Mouse (Mus musculus) testis, postnatal 14 days (tissue): ENCODE data around the gene Ltn1.

ENCODE experiments used
- DNase-seq: peaks from one replicate; pipeline ENCODE4 v3.0.0; 2021; ENCODE audit warnings: low spot score

Gene Ltn1

GRCm38 (mm10) chr16:87393813-87394548, 38.4 kb downstream of the Ltn1 start:
- peak; percentile 17 for DNase-seq

- DNase-seq, result no peak
These were observed 44.9 kb downstream of the Ltn1 start for GRCm38 (mm10) chr16:87387444-87387977.

- no peak for DNase-seq
These were observed 48.0 kb downstream of the Ltn1 start for GRCm38 (mm10) chr16:87384366-87384765.

GRCm38 (mm10) chr16:87382996-87383395, 49.4 kb downstream of the Ltn1 start:
- DNase-seq, result no peak

DNA sequence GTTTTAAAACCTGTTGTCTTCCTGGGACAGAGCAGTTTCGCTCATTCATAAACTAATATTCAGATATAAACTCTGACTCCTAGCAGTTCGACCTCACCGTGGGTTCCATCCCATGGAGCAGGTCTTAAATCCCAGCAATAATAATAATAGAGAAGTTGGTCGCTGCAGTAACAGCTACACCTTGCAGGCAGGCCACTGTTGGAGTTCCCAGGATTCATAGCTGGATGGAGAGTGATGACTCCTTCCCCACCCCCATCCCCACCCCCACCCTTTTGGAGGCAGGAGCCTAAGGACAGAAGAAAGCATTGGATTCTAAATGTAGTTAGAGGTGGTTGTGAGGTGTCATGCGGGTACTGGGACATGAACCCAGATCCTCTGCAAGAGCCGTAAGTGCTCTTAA, 66.0 kb downstream of the Ltn1 start:
- DNase-seq, result no peak

DNA sequence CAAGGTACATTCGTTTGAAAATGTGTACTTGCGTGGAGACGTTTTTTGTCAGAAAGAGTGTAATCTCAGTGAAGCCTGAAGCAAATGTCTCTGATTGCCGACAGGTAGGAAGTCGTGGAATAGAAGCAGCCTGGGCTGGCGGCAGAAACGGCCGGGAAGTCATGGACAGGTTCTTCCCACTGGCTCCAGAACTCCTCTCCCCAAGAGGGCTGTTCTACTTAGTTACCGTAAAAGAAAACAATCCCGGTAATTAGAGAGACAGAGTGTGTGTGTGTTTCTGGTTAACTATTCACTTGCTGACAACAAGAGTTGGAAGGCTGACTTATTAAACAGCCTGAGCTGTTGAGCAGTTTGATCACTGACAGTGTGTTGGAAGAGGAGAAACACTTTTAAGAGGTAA, 66.4 kb downstream of the Ltn1 start:
- no peak for DNase-seq

DNA sequence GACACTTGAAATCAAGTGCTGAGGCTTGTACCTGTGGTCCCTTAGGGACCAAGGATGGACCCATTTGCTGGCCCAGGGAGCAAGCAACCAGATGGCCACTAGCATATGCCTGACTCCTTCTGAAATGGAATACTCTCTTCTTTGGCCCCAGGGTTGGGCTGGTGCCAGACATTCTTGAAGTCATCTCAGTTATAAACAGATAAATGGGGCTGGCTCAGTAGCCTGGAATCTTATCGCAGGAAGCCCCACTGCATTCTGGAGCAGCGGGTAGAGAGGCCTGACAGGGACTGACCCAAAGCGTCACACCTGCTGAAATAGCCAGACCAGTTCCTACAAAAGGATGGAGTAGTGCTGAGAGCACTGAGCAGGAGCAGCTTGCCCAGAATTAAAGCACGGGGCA, 68.2 kb downstream of the Ltn1 start:
- DNase-seq, result no peak

DNA sequence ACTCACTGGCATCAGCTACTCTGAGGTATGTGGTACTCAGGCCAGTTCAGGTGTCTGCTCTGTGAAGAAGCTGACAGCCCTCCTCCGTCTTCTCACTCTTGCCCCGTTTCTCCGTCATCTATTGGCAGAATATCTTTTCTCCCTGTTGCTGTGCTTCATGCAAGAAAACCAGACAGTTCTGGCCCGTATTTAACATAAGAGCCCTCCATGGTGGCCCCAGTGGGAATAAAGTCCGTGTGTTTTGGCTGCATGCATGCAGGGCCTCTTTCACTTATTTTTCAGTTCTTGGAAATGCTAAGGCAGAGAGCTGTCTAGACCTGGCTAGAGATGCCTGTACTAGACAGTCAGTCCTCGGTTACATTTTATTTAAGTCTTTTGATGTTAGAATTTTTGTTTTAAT, 72.3 kb downstream of the Ltn1 start:
- no peak for DNase-seq

DNA sequence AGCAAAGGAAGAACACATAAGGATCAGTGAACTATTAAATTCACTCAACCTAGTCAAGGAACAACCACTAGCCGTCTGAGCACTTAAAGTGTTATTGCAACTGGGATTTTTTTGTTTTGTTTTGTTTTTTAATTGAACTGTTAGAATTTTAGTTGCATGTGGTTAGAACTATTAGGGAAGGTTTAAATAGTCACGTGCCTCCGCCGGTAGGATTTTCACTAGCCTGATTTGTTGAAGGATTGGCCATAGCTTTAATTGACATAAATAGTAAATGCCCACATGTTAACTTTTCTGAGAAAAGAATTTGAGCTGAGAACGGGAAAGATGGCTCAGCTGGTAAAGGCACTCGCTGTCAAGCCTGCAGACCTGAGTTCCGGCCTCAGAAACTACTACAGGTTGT, 77.7 kb downstream of the Ltn1 start:
- DNase-seq, result no peak

GRCm38 (mm10) chr16:87354075-87354583, 78.3 kb downstream of the Ltn1 start, which contains the start of gene N6amt1:
TSS of gene N6amt1 (plus strand) at chr16:87354185.
- peak; percentile 94 for DNase-seq

GRCm38 (mm10) chr16:87353605-87354004, 78.8 kb downstream of the Ltn1 start:
- DNase-seq, result no peak

- DNase-seq, result no peak
These were observed 80.9 kb downstream of the Ltn1 start for GRCm38 (mm10) chr16:87351386-87352105.

DNA sequence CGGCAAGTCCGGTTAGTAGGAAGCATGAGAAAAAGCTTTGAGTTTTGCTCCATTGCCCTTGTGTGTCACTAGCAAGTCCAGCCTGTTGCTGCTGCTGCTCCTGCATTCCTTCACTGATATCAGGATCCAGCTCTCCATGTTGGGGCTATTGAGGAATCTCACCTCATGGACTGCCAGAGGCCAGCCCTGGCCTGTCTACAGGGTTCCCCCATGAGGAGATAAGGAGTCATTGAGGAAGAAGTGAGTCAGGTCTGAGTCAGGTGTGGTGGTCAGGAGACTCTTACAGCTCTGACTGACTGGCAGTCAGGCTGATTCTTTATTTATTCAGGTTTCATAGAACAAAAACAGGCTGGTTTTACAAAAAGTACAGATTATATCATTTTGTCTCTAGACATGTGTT, 84.3 kb downstream of the Ltn1 start:
- no peak for DNase-seq

- no peak for DNase-seq
These were observed 91.3 kb downstream of the Ltn1 start for GRCm38 (mm10) chr16:87341043-87341572.

DNA sequence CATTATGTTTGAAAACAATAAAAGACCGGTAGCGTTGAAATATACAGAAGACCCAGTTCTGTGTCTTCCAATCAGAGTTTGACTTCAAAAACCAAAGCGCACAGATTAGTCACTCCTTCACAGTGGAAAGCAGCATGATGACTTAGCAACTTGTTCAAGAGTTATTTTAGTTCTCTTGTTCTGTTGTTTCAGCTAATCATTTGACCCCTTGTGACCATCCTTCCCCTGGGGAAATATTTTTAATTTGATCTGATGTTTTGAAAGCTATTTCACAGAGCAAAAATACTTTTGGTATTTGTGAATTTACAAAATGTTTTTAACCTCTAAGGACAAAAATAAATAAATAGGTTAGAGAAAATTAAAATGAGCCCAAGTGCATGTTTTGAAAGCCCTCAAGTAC, 97.7 kb downstream of the Ltn1 start:
- no peak for DNase-seq

- no peak for DNase-seq
These were observed 102.4 kb downstream of the Ltn1 start for GRCm38 (mm10) chr16:87329986-87330385.
